Mouse (Mus musculus): ENCODE data around the gene Vldlr. TPM values are rescaled to one million over a fixed set of nuclear protein-coding genes. Genes with fewer than 3 reads are reported as not detected.

The Vldlr gene
- total RNA-seq, 2 experiments from 2014 or later: 55.9 to 59.0 TPM

GRCm38 (mm10) chr19:27216767-27217403, 601 bp downstream of the Vldlr start:
- intact Hi-C loops (cut with DNase I): loop anchor here (5.0 kb wide), 7 partner anchors 95 to 470 kb away; partner anchors contain the start of genes Gm815 and Pum3

GRCm38 (mm10) chr19:27217404-27217940, 1.2 kb downstream of the Vldlr start:
- peak overlapping the region; percentile 90 for H3K4me3 ChIP-seq
- TF ChIP-seq CTCF (IDR thresholded peaks at IDR 0.05): no peak
- DNase-seq (ENCODE audit: extremely low spot score in 1 of 2, low spot score in 2 of 2): peak; percentile 69
- H3K27ac ChIP-seq: peak overlapping the region; percentile 96
- intact Hi-C loops (cut with DNase I): loop anchor here (5.0 kb wide), 7 partner anchors 95 to 470 kb away; partner anchors contain the start of genes Gm815 and Pum3

More at GRCm38 (mm10) chr19:27216767-27217403, 601 bp downstream of the Vldlr start:
- DNase-seq (ENCODE audit: extremely low spot score in 1 of 2, low spot score in 2 of 2): peak; percentile 70 to 75
- peak overlapping the region; percentile 90 for H3K4me3 ChIP-seq
- H3K27ac ChIP-seq: peak overlapping the region; percentile 96
- peak; percentile 37 for TF ChIP-seq CTCF (IDR thresholded peaks at IDR 0.05)

GRCm38 (mm10) chr19:27217941-27218411, 1.7 kb downstream of the Vldlr start:
- TF ChIP-seq CTCF (IDR thresholded peaks at IDR 0.05): no peak

GRCm38 (mm10) chr19:27218561-27219262, 2.4 kb downstream of the Vldlr start:
- TF ChIP-seq CTCF (IDR thresholded peaks at IDR 0.05): no peak
- Histone ChIP-seq H3K27ac (peak overlapping the region; percentile 96), H3K4me3 (peak overlapping the region; percentile 90)
- peak; percentile 59 to 67 for DNase-seq (ENCODE audit: extremely low spot score in 1 of 2, low spot score in 2 of 2)
- intact Hi-C loops (cut with DNase I): loop anchor here (5.0 kb wide), 7 partner anchors 96 to 471 kb away; partner anchors contain the start of genes Gm815 and Pum3

More at GRCm38 (mm10) chr19:27217941-27218411, 1.7 kb downstream of the Vldlr start:
- DNase-seq (ENCODE audit: extremely low spot score in 1 of 2, low spot score in 2 of 2): peak; percentile 58 to 69
- Histone ChIP-seq H3K27ac (peak overlapping the region; percentile 96), H3K4me3 (peak overlapping the region; percentile 90)
- intact Hi-C loops (cut with DNase I): loop anchor here (5.0 kb wide), 7 partner anchors 96 to 471 kb away; partner anchors contain the start of genes Gm815 and Pum3

DNA sequence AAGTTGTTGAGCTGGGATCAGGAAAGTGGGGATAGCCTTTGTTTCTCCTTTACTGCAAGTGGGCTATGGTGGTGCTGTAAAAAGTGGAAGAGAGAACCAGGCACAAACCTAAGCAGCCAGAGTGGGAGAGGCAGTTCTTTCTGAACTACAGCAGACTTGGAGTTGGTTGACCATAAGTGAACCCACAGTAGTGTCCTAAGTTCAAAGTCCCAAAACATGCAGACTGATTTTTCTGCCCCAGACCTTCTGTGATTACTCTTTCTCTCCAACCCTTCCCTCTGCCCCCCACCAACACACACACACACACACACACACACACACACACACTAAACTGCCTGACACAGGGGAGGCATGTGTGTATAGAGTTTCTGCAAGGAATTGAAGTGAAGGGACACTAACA, 3.3 kb downstream of the Vldlr start:
- intact Hi-C loops (cut with DNase I): loop anchor here (5.0 kb wide), 7 partner anchors 97 to 472 kb away; partner anchors contain the start of genes Gm815 and Pum3
- Histone ChIP-seq H3K27ac (no peak overlapping the region; the same call in 1 of the 2 replicates), H3K4me3 (no peak overlapping the region)
- no peak for DNase-seq (ENCODE audit: extremely low spot score in 1 of 2, low spot score in 2 of 2)
- no peak for TF ChIP-seq CTCF (IDR thresholded peaks at IDR 0.05)

DNA sequence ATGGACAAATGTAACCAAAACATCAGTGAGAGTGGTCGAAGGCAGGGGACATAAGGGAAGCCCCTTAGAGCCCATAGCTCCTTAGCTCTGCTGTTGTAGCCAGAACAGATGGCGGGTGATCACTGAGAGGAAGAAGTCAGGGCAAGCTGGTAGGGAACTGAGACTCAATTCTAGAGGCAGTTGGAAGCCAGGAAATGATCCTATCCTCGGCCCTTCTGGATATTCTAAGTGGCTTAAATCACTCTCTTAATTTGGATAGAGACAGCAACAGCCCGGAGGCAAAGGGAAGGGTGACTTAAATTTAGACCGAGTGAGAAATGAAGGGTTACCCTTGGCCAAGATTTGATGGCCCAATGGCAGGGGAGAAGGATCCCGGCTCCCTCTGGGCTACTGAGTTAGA, 6.8 kb downstream of the Vldlr start:
- intact Hi-C loops (cut with DNase I): no loop called here
- no peak for DNase-seq (ENCODE audit: extremely low spot score in 1 of 2, low spot score in 2 of 2)
- no peak overlapping the region for H3K27ac ChIP-seq
- no peak for TF ChIP-seq CTCF (IDR thresholded peaks at IDR 0.05)
- H3K4me3 ChIP-seq: no peak overlapping the region

GRCm38 (mm10) chr19:27224356-27224755, 8.1 kb downstream of the Vldlr start:
- Histone ChIP-seq H3K27ac (peak overlapping the region; percentile 7; the same call in 1 of the 2 replicates), H3K4me3 (no peak overlapping the region)
- TF ChIP-seq CTCF (IDR thresholded peaks at IDR 0.05): no peak
- DNase-seq (ENCODE audit: extremely low spot score in 1 of 2, low spot score in 2 of 2): no peak
- intact Hi-C loops (cut with DNase I): no loop called here

GRCm38 (mm10) chr19:27226626-27227025, 10.3 kb downstream of the Vldlr start:
- TF ChIP-seq CTCF (IDR thresholded peaks at IDR 0.05): no peak
- peak overlapping the region; percentile 54 for H3K27ac ChIP-seq
- intact Hi-C loops (cut with DNase I): no loop called here

DNA sequence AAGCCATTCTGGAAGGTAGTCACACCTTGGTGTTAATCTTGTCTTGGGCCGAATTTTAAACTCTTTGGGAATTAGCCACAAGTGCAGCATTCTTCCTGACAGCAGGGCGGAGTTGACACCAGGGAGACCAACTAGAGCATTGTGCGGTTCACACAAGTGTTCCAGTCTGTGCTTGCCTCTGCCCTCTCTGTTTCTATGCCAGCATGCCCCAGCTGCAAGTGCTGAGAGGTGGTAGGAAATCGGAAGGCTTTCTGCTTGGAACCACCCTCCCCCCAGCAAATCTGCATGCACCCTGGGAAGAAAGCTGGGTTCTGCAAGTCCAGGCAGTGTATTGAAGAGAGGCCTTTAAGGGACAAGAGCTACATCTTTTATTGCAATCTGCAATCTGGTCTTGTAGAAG, 10.8 kb downstream of the Vldlr start:
- H3K4me3 ChIP-seq: no peak overlapping the region
- peak overlapping the region; percentile 66; the same call in 1 of the 2 replicates for H3K27ac ChIP-seq
- no peak for TF ChIP-seq CTCF (IDR thresholded peaks at IDR 0.05)
- intact Hi-C loops (cut with DNase I): no loop called here
- peak in 1 of 2 experiments; percentile 28 for DNase-seq (ENCODE audit: extremely low spot score in 1 of 2, low spot score in 2 of 2)

More at GRCm38 (mm10) chr19:27226626-27227025, 10.3 kb downstream of the Vldlr start:
- no peak overlapping the region for H3K4me3 ChIP-seq
- DNase-seq (ENCODE audit: extremely low spot score in 1 of 2, low spot score in 2 of 2): no peak

GRCm38 (mm10) chr19:27228254-27228653, 12.0 kb downstream of the Vldlr start:
- intact Hi-C loops (cut with DNase I): no loop called here
- no peak overlapping the region for H3K4me3 ChIP-seq
- DNase-seq (ENCODE audit: extremely low spot score in 1 of 2, low spot score in 2 of 2): no peak
- H3K27ac ChIP-seq: peak overlapping the region; percentile 45; the same call in 1 of the 2 replicates
- no peak for TF ChIP-seq CTCF (IDR thresholded peaks at IDR 0.05)

DNA sequence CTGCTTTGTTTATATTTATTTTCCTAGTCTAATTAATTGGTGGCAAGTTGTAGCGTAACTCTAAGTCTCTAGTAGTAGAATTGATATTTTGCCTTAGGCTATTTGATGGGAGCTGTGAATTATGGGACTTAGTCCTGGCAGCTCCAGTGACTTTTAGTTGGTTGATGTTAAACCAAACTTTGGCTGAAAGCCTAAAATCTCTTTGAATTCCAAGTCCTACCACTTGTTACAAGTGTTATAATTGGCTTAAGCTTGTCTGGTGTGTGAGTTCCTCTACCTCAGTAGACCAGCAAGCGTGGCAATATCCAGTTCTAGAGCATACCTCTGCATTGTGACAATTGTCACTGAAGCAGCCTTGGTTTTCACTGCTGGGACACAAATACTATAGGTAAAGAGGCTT, 17.1 kb downstream of the Vldlr start:
- no peak for TF ChIP-seq CTCF (IDR thresholded peaks at IDR 0.05)
- no peak overlapping the region for H3K4me3 ChIP-seq
- no peak for DNase-seq (ENCODE audit: extremely low spot score in 1 of 2, low spot score in 2 of 2)
- intact Hi-C loops (cut with DNase I): no loop called here
- H3K27ac ChIP-seq: no peak overlapping the region

Measured in left cerebral cortex, adult 2 months (tissue).